Mouse (Mus musculus): ENCODE measurements around the gene Smad1. TPM values are rescaled to one million over a fixed set of nuclear protein-coding genes. Genes with fewer than 3 reads are reported as not detected.

The Smad1 gene
- polyA plus RNA-seq, 1 experiment from 2014 or later, result 73.5 TPM

GRCm38 (mm10) chr8:79305941-79306340, 93.4 kb downstream of the Smad1 start:
- H3K4me2 ChIP-seq (ENCODE audit: low read depth, low read length), result no peak overlapping the region
- no peak overlapping the region for H3K9ac ChIP-seq (replicated peaks; ENCODE audit: low read depth, low read length)
- no peaks in the 10 kb centered on the region for H3K36me3 ChIP-seq (ENCODE audit: control insufficient read depth, insufficient read depth, low read length)
- no peaks in the 10 kb centered on the region for H3K9me3 ChIP-seq (ENCODE audit: control insufficient read depth, low read length)
- H3K27me3 ChIP-seq (ENCODE audit: control insufficient read depth, insufficient read depth, low read length), result no peaks in the 10 kb centered on the region
- 70% methylated on average over 5 of the region's 5 CpGs for WGBS
- H3K4me3 ChIP-seq (ENCODE audit: low read depth, low read length), result no peak overlapping the region
- no peaks in the 10 kb centered on the region for H3K4me1 ChIP-seq (ENCODE audit: control insufficient read depth, insufficient read depth, low read length)
- H3K27ac ChIP-seq (ENCODE audit: low read depth, low read length), result no peak overlapping the region
- no peak for ATAC-seq (ENCODE audit: low read depth)

- no peak for ATAC-seq (ENCODE audit: low read depth)
- H3K9ac ChIP-seq (replicated peaks; ENCODE audit: low read depth, low read length), result no peak overlapping the region
- H3K36me3 ChIP-seq (ENCODE audit: control insufficient read depth, insufficient read depth, low read length), result no peaks in the 10 kb centered on the region
- no peak overlapping the region for H3K4me2 ChIP-seq (ENCODE audit: low read depth, low read length)
- no peak overlapping the region for H3K27ac ChIP-seq (ENCODE audit: low read depth, low read length)
- H3K9me3 ChIP-seq (ENCODE audit: control insufficient read depth, low read length), result no peaks in the 10 kb centered on the region
- no peaks in the 10 kb centered on the region for H3K27me3 ChIP-seq (ENCODE audit: control insufficient read depth, insufficient read depth, low read length)
- 84% methylated on average over 3 of the region's 3 CpGs for WGBS
- H3K4me1 ChIP-seq (ENCODE audit: control insufficient read depth, insufficient read depth, low read length), result no peaks in the 10 kb centered on the region
- no peak overlapping the region for H3K4me3 ChIP-seq (ENCODE audit: low read depth, low read length)
These were observed 97.8 kb downstream of the Smad1 start for GRCm38 (mm10) chr8:79301548-79301947.

- Histone ChIP-seq H3K4me1 (ENCODE audit: control insufficient read depth, insufficient read depth, low read length) (no peaks in the 10 kb centered on the region), H3K4me2 (ENCODE audit: low read depth, low read length) (no peak overlapping the region), H3K36me3 (ENCODE audit: control insufficient read depth, insufficient read depth, low read length) (no peaks in the 10 kb centered on the region), H3K9ac (replicated peaks; ENCODE audit: low read depth, low read length) (no peak overlapping the region), H3K27ac (ENCODE audit: low read depth, low read length) (no peak overlapping the region), H3K4me3 (ENCODE audit: low read depth, low read length) (no peak overlapping the region), H3K9me3 (ENCODE audit: control insufficient read depth, low read length) (no peaks in the 10 kb centered on the region), H3K27me3 (ENCODE audit: control insufficient read depth, insufficient read depth, low read length) (no peaks in the 10 kb centered on the region)
- 88% methylated on average over 5 of the region's 5 CpGs for WGBS
- ATAC-seq (ENCODE audit: low read depth), result no peak
These were observed 99.6 kb downstream of the Smad1 start for GRCm38 (mm10) chr8:79299704-79300103.

- Histone ChIP-seq H3K36me3 (ENCODE audit: control insufficient read depth, insufficient read depth, low read length) (no peaks in the 10 kb centered on the region), H3K27me3 (ENCODE audit: control insufficient read depth, insufficient read depth, low read length) (no peaks in the 10 kb centered on the region), H3K4me1 (ENCODE audit: control insufficient read depth, insufficient read depth, low read length) (peaks cover 11% of the 10 kb centered on the region), H3K9me3 (ENCODE audit: control insufficient read depth, low read length) (no peaks in the 10 kb centered on the region), H3K4me3 (ENCODE audit: low read depth, low read length) (no peak overlapping the region), H3K4me2 (ENCODE audit: low read depth, low read length) (no peak overlapping the region), H3K27ac (ENCODE audit: low read depth, low read length) (no peak overlapping the region), H3K9ac (replicated peaks; ENCODE audit: low read depth, low read length) (no peak overlapping the region)
- ATAC-seq (ENCODE audit: low read depth), result no peak
- WGBS, result 30% methylated on average over 3 of the region's 3 CpGs
These were observed 101.6 kb downstream of the Smad1 start for GRCm38 (mm10) chr8:79297763-79298162.

GRCm38 (mm10) chr8:79295276-79296105, 103.8 kb downstream of the Smad1 start:
- H3K9ac ChIP-seq (replicated peaks; ENCODE audit: low read depth, low read length), result peak overlapping the region; percentile 73
- ATAC-seq (ENCODE audit: low read depth), result peak; percentile 42; the same call in 1 of the 2 replicates
- H3K36me3 ChIP-seq (ENCODE audit: control insufficient read depth, insufficient read depth, low read length), result no peaks in the 10 kb centered on the region
- peaks cover 13% of the 10 kb centered on the region for H3K4me1 ChIP-seq (ENCODE audit: control insufficient read depth, insufficient read depth, low read length)
- peak overlapping the region; percentile 62 for H3K4me3 ChIP-seq (ENCODE audit: low read depth, low read length)
- no peaks in the 10 kb centered on the region for H3K9me3 ChIP-seq (ENCODE audit: control insufficient read depth, low read length)
- WGBS, result 16% methylated on average over 18 of the region's 18 CpGs
- H3K27ac ChIP-seq (ENCODE audit: low read depth, low read length), result peak overlapping the region; percentile 92; the same call in 1 of the 2 replicates
- H3K27me3 ChIP-seq (ENCODE audit: control insufficient read depth, insufficient read depth, low read length), result no peaks in the 10 kb centered on the region
- peak overlapping the region; percentile 89 for H3K4me2 ChIP-seq (ENCODE audit: low read depth, low read length)

GRCm38 (mm10) chr8:79294610-79295275, 104.6 kb downstream of the Smad1 start, which contains the start of gene Mmaa:
TSS of gene Mmaa (minus strand) at chr8:79294937.
- H3K4me3 ChIP-seq (ENCODE audit: low read depth, low read length), result peak within 1 kb of the TSS; percentile 62
- no peaks in the 10 kb centered on the region for H3K36me3 ChIP-seq (ENCODE audit: control insufficient read depth, insufficient read depth, low read length)
- H3K9me3 ChIP-seq (ENCODE audit: control insufficient read depth, low read length), result no peaks in the 10 kb centered on the region
- no peaks in the 10 kb centered on the region for H3K27me3 ChIP-seq (ENCODE audit: control insufficient read depth, insufficient read depth, low read length)
- H3K4me1 ChIP-seq (ENCODE audit: control insufficient read depth, insufficient read depth, low read length), result peaks cover 13% of the 10 kb centered on the region
- H3K9ac ChIP-seq (replicated peaks; ENCODE audit: low read depth, low read length), result peak within 1 kb of the TSS; percentile 73
- under 1% methylated on average over 63 of the region's 74 CpGs for WGBS
- peak within 1 kb of the TSS; percentile 92 for H3K27ac ChIP-seq (ENCODE audit: low read depth, low read length)
- peak; percentile 98 for ATAC-seq (ENCODE audit: low read depth)
- peak within 1 kb of the TSS; percentile 89 for H3K4me2 ChIP-seq (ENCODE audit: low read depth, low read length)

- 59% methylated on average over 3 of the region's 3 CpGs for WGBS
- H3K4me1 ChIP-seq (ENCODE audit: control insufficient read depth, insufficient read depth, low read length), result peaks cover 13% of the 10 kb centered on the region
- no peaks in the 10 kb centered on the region for H3K27me3 ChIP-seq (ENCODE audit: control insufficient read depth, insufficient read depth, low read length)
- H3K4me2 ChIP-seq (ENCODE audit: low read depth, low read length), result peak overlapping the region; percentile 89
- no peaks in the 10 kb centered on the region for H3K36me3 ChIP-seq (ENCODE audit: control insufficient read depth, insufficient read depth, low read length)
- H3K9ac ChIP-seq (replicated peaks; ENCODE audit: low read depth, low read length), result peak overlapping the region; percentile 73; the same call in 1 of the 2 replicates
- no peak overlapping the region for H3K27ac ChIP-seq (ENCODE audit: low read depth, low read length)
- peak overlapping the region; percentile 62 for H3K4me3 ChIP-seq (ENCODE audit: low read depth, low read length)
- no peak for ATAC-seq (ENCODE audit: low read depth)
- H3K9me3 ChIP-seq (ENCODE audit: control insufficient read depth, low read length), result no peaks in the 10 kb centered on the region
These were observed 105.5 kb downstream of the Smad1 start for GRCm38 (mm10) chr8:79293841-79294240.

GRCm38 (mm10) chr8:79292712-79293264, 106.5 kb downstream of the Smad1 start:
- peaks cover 13% of the 10 kb centered on the region for H3K4me1 ChIP-seq (ENCODE audit: control insufficient read depth, insufficient read depth, low read length)
- 89% methylated on average over 3 of the region's 3 CpGs for WGBS
- no peak overlapping the region for H3K9ac ChIP-seq (replicated peaks; ENCODE audit: low read depth, low read length)
- no peaks in the 10 kb centered on the region for H3K36me3 ChIP-seq (ENCODE audit: control insufficient read depth, insufficient read depth, low read length)
- H3K4me3 ChIP-seq (ENCODE audit: low read depth, low read length), result no peak overlapping the region
- no peak for ATAC-seq (ENCODE audit: low read depth)
- no peak overlapping the region for H3K4me2 ChIP-seq (ENCODE audit: low read depth, low read length)
- H3K27ac ChIP-seq (ENCODE audit: low read depth, low read length), result no peak overlapping the region
- H3K27me3 ChIP-seq (ENCODE audit: control insufficient read depth, insufficient read depth, low read length), result no peaks in the 10 kb centered on the region
- H3K9me3 ChIP-seq (ENCODE audit: control insufficient read depth, low read length), result no peaks in the 10 kb centered on the region

GRCm38 (mm10) chr8:79289592-79289991, 109.7 kb downstream of the Smad1 start:
- 73% methylated on average over 5 of the region's 5 CpGs for WGBS
- Histone ChIP-seq H3K4me1 (ENCODE audit: control insufficient read depth, insufficient read depth, low read length) (peaks cover 13% of the 10 kb centered on the region), H3K9ac (replicated peaks; ENCODE audit: low read depth, low read length) (no peak overlapping the region), H3K4me2 (ENCODE audit: low read depth, low read length) (no peak overlapping the region), H3K4me3 (ENCODE audit: low read depth, low read length) (no peak overlapping the region), H3K9me3 (ENCODE audit: control insufficient read depth, low read length) (no peaks in the 10 kb centered on the region), H3K27me3 (ENCODE audit: control insufficient read depth, insufficient read depth, low read length) (no peaks in the 10 kb centered on the region), H3K36me3 (ENCODE audit: control insufficient read depth, insufficient read depth, low read length) (no peaks in the 10 kb centered on the region), H3K27ac (ENCODE audit: low read depth, low read length) (no peak overlapping the region)
- ATAC-seq (ENCODE audit: low read depth), result no peak

All from neural tube, embryonic 14.5 days (tissue).